Mouse (Mus musculus) heart, adult 9 months (tissue): ENCODE measurements around the gene Ints7.

Experiments
- DNase-seq, 2 experiments: peaks; one replicate each; pipeline ENCODE4 v3.0.0; 2022; ENCODE audit warnings: low spot score in 2 of 2

Gene Ints7

DNA sequence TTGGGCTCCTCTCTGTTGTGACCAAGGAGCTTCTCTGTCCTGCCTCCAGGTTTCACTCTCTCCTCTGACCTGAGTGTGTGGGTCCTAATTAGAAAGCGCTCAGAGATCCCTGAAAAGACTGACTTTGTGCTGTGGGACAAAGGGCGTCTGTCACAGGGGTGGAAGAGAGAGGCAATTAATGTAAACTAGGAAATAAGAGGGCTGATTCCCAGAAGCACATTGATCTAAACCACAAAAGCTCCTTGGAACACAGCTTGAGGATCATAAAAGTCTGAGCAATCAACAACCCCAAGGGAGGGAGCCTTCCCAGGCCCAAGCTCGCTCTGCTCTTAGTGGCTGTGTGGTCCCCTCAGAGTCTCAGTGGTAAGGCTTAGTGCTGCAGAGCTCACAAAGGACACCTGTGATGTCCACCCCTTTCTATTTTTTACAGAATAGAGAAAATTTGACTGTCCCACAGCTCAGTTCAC, 53.8 kb downstream of the Ints7 start:
- DNase-seq, result no peak

DNA sequence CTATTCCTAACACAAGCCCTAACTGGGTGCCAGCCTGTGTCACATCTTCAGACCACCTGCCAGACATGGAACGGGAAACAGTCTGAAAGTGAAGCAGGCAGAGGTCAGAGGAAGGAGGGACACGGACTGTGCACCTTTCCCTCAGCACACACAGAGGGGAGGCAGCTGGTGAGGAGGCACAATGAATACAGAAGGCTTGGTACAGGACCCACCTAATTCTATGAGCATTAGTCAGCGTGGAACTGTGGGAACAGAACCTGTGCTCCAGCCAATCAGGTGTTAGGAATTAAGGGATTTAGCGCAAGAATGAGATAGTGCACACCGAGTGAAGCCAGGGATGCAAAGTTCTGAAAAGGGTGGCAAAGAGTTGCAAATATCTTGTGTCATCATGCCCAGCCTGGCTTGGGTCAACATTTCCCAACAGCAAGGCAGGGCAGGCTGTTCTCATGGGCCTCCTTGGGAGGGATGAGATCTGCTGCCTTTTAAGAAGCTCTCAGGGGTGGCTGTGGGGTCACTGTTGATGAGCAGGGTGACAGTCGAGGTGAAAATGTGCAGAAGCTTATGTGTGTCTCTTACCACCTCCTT, 57.2 kb downstream of the Ints7 start:
- DNase-seq, result no peak

DNA sequence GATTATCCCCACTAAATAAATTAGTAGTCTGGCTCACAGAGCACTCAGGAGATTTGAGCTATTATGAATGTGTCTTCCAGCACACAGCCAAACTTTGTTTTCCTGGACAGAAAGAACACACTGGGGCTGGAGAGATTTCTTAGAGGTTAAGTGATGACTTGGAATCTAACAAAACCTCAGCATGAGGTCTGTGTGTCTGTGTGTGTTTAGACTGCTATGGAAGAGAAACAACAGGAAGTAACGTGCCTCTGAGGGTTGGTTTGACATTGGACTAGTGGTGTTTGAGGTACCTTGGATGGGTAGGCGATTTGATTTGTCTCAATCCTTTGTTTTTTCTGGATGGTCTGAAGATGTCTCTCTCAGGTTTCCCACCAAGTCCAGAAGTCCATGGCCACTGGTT, 58.7 kb downstream of the Ints7 start:
- DNase-seq, result no peak

DNA sequence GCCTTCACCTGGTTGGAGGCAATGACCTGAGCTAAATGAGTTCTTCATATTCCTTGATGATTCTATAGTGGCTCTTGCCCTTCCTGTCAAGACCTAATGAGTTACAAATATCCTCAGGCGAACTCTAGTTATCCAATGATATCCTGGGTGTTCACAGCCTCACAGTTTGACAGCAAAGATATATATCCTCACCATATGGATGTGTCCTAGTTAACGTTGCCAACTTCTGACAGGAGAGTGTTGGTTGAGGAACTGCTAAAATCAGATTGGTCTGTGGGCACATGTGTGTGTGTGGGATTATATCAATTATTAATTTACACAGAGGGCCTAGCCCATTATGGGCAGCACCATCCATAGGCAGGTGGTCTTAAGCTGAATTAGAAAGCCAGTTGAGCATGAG, 63.0 kb downstream of the Ints7 start:
- no peak for DNase-seq

DNA sequence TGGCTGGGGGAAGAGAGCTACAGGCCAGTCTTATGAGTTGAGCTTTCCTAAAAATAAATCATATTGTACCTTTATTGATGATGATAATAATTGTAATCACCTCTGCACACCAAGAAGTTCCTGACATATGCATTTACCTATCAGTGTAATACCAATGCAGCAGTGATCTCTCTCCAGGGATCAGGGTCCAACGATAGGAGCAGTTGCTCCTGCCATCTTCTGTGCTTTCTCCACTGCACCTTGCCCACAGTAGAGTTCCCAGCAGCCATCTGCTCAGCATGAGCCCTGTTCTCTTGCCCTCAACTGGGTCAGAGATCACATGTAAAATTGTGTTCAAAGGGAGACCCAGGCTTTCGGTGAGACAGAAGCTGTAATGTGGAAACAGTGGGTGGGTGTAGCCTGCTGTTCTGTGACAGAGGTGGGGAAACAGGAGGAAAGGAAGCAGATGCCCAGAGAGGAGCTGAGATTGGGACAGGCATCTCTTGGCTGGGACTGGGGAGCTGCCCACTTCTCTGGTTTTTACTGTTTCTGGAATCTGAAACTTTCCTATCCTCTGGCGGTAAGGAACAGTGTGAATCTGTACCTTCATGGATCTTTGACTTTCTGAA, 63.9 kb downstream of the Ints7 start:
- no peak for DNase-seq

DNA sequence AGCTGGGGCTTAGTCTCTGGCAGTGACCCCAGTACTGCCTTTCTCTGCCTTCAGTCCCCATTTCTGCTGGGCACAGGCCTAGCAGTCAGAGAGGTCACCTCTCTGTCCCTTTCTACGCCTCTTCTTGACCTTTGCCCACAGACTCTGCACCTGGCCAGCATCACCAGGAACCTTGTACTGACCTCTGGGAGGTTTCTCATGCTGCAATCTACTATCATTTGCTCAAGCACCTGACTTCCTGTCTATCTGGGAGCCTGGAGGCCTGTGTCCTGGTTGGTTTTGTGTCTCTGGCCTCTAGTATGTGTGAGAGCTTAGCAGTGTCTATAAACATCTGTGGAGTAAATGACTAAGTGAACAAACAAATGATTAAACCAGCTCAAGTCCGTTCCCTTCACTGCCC, 64.7 kb downstream of the Ints7 start:
- DNase-seq, result no peak

DNA sequence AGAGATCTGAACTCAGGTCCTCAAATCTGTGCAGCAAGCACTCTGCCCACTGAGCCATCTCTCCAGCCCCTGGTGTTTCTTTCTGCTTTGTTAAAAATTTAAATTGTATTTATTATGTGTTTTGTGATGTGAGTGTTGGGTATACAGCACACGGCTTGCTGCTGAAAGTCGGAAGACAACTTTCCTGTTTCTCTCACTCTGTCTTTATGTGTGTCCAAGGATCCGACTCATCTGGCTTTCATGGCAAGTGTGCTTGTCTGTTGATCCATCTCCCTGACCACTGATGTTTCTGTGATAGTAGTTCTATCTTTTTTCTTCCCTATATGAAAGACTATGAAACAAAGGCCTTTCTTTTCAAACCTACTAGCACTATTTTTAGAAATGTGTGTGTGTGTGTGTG, 65.4 kb downstream of the Ints7 start:
- DNase-seq, result no peak

DNA sequence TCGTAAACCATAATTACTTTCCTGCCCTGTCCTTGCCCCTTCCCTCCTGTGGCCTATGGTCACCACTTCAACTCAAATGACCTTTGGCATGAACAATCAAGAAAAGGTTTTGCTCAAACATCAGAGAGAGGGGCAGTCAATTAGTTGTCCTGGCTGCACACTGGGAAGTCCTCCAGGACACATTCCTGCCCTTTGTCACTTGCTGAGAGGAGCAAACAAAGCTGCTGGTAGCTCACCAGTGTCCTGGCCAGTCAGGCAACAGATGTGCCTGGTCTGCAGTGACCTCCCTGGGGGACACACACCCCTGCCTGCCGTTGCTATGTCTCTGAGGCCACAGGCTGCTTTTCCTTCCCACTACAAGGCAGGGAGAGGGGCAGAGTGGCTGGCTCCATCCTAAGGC, 66.0 kb downstream of the Ints7 start:
- peak; percentile 37 to 47 for DNase-seq

DNA sequence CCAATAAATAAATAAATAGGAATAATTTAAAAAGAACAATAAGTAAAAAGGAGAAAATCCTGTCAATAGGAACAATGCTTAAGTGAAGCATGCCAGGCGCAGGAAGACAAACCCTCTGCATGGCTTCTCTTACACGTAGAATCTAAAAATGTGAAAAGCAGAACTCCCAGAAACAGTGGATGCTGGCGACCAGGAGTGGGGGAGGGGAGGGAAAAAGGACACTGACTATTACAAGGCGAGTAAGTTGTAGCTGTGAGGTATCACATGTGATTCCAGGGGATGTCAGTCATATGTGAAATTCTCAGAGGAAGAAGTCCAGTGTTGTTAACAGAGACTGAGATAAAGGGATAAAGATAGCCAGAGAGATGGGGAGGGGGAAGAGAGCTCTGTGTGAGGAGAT, 67.5 kb downstream of the Ints7 start:
- DNase-seq, result no peak

DNA sequence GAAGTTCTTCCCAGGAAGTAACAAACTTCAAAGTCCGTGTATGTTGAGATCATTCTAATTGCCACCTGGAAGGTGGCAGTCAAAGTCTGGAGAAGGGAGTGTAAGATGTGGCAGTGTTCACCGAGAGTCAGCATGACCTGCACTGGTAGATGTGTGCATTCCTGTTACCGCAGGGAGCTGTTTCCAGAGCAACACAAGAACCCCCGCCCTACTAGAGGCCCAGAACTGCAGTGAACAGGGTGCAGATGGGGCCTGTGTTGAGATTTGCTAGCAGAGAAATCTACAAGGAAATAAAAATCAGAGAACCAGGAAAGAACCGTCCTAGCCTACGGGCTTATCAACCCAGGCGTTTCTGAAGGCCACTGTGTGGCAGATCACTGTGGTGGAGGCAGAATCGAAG, 70.5 kb downstream of the Ints7 start:
- no peak for DNase-seq

DNA sequence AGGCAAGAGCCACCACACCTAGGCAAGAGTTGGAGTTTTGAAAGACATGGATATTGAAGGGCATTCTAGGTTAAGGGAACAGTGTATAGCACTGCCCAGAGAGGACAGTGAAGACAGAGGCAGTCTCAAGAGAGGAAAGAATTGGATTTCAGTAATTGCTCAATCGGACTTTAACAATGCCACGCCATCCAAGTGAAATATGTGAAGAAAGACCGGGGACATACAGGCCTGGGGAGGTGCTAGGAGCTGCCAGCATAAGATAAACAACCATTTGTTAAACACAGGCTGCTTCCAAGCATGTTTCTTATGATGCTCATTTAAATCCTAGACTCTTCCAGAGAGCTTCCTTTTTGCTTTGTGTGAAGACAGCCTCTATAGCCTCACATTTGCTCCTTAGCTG, 72.2 kb downstream of the Ints7 start:
- DNase-seq, result no peak

DNA sequence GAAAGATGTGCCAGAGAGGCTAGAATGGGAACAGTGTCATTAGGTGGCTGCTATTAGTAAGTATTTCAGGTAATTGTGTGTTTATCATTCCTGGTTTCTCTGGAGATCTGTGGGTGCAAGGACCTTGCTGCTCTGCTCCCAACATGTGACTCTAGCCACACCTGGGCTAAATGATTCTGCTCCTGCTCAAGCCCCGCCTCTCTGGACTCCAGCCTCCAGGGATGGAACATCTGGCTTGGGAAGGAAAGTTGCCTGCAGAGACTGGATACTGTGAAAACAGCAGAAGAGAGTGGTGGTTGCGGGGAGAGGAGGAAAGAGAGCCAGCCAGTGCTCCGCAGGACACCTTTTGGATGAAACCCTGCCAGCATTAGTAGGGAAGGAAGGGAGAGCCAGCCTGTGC, 84.0 kb downstream of the Ints7 start:
- DNase-seq, result no peak

DNA sequence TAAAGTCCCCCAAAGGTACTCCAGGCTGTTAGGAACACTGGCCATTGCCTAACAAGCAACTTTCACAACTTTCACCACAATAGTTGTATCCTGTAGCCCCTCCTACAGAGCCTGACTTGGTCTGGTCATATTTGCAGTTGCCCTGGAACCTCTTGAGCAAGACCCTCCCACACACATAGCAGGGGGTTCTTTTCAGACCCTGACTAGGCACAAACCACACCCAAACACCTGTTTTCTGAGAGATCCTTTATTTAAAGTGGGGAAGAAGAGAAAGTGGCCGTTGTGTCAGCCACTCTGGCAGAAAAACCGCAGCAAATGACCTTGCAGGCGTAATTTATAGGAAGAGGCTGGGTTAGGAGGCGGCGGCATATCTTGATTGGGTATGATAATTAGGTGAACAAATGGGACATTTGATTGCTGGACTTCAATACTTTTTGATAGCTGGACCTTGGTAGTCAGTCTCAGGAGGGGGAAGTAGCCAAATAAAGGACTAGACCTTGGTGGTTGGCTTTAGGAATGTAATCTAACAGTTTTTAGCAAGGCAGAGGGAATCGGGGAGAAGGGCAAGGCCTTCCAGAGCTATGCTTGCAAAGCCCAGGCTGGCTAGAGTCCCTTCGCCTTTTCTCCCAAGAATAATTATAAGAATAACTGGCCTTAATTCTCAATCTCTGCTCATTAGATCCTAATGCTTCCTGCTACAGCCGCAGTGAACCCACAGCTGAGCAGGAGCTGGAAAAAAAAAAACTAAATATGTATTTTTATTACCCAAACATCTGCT, 85.8 kb downstream of the Ints7 start:
- no peak for DNase-seq

DNA sequence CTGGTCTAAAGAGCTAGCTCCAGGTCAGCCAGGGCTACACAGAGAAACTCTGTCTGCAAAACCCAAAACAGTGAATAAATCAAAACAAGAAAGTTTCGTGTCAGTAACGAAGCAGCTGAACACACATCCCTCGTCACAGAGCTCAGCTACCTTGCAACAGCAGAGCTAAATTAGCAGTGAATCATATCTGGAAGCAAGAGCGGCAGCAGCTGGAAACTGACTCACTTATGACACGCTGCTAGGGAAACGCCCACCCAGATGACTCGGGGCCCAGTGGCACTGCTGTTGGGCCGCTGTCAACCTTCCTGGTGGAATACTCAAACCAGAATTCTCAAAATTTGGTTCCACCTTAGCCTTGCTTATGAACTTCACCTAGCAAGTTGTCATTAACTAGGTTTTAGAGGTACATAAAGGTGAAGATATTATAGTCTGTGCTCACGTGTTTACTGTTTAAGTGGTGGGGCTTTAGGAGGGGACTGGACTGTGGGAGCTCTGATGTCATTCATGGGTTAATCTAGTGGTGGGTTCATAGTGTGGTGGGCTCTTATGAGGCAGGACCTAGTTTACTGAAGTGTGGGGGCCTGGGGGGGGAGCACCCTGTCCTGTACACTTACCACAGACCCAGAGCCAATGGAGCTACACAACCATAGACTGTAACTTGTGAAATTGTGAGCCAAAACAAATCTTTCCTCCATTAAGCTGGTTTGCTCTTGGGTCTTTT, 86.9 kb downstream of the Ints7 start:
- DNase-seq, result peak; percentile 12 to 41

DNA sequence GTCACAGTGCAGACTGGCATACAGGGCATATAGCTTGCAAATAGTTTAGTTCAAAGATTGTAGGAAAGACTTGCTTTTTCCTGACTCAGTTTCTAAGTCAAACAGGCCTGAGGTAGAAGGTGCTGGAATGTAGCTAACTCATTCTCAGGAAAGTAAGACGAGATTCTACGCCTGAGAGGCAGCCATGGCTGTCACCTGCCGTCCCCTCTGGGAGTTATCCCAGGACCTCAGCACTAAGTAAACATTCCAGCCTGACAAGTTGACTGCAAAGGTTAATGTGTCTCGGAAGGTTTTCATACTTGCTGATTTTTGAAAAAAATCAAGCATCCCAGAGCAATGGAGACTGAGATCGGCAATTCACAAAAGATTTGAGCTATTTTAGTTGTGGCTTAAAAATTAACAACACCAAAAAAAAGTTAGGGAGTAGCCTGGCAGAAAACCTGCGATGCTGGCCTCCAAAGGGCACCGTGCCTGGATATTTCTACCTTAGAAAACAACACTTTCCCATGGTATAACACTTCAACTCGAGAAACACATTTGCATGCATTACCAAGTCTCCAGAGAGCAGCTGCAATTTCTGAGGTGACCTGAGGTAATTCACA, 87.6 kb downstream of the Ints7 start:
- no peak for DNase-seq

DNA sequence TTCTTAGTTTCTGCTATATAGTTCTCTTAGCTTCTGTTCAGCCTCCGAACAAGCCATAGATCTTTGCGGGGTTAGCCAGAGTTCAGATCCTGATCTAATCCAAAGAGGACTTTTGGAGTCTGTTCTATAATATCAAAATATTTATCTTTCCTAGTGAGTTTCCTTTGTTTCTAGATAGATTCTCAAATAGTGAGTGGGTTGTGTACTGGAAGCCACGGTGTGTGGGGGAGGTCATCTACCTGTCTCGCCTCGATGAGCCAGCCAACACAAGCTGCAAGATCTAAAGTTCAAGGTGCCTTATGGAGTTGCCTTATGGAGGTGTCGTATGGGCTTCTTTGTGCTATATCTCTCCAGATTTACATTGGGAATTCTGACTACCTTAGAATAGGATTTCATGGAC, 88.2 kb downstream of the Ints7 start:
- no peak for DNase-seq

DNA sequence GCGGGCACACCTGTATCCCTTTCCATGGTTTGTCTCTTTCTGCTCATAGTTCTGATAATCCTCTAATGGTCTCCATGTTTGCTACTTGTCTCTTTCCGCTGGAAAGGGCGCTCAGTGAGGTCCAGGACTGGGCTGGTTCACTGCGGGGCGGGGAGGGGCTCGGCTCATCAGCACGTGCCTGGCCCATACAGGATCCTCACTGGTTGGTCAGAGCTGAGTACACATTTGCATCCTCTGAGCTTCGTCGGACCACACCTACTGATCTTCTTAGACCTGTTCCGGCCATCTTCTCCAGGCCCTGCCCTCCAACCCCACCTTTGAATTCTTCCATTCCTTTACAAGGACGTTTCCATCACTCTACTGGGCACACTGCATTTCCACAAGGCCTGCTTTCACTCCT, 90.9 kb downstream of the Ints7 start:
- DNase-seq, result no peak

DNA sequence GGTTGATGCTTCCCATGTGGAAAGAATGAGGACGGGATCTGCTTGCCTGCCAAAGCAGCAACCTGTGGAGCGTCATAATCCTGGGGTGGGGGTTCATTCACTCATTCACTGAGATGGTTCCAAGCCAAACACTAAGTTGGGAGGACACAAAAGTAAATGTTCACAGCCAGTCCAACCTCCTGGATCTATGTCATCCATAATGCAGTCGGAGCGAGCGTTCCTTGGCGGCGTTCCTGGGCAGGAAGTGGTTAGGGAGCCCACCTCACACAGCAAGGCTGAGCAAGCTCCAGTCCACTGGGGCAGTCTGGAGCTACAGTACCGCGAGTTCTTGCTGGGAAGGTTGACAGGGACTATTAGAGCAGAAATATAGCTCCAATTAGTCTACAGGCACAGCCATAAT, 92.6 kb downstream of the Ints7 start:
- no peak for DNase-seq
